Mouse (Mus musculus) neutrophil, adult 5-6 weeks (primary cell): ENCODE measurements around the gene Arf3. TPM values are rescaled to one million over a fixed set of nuclear protein-coding genes. Genes with fewer than 3 reads are reported as not detected.

Experiments used
- ATAC-seq: fragments of 151-379, 151-347 bp; 2 replicates; pipeline ENCODE4 v1.8.0; 2017; ENCODE audit warnings: mild to moderate bottlenecking, moderate TSS enrichment; ENCODE audit not compliant: insufficient number of reproducible peaks, poor library complexity, low FRiP score, severe bottlenecking; ENCODE audit errors: extremely low read depth
- total RNA-seq: library from RNA; stranded (forward); fragments of 200-1000 nt; gene quantifications from 2 replicates; pipeline ENCODE4 v1.2.3, GENCODE M21; 2017

The Arf3 gene
- total RNA-seq, 1 experiment from 2014 or later: 53.5 TPM

DNA sequence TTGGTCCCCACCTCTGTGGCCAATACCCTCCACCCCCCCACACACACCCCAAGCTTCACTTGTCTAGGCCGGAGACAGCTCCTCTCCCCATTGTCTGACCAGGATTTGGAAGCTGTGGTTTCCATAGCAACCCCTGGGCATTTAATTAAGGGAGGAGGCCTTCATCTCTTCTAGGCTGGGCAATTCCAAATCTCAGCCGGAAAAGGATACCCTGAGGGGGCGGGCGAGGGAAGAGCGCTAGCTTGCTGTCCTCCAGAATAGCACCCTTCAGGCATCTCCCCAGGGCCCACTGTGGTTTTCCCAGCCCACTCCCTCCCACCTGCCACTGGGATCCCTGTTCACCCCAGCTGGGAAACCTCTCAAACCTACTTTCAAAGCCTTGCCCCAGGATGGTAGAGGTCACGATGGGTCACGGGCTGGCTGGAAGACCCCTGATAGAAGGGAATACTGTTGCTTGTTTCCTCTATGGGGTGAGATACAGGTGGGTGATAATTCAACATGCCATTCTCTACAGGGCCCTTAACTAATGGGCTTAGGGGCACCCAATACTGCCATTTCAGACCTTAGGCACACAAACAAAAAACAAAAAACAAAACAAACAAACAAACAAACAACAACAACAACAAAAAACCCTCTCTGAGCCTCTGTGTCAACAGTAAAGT lies 71.4 kb downstream of the Arf3 start:
- no peak for ATAC-seq

DNA sequence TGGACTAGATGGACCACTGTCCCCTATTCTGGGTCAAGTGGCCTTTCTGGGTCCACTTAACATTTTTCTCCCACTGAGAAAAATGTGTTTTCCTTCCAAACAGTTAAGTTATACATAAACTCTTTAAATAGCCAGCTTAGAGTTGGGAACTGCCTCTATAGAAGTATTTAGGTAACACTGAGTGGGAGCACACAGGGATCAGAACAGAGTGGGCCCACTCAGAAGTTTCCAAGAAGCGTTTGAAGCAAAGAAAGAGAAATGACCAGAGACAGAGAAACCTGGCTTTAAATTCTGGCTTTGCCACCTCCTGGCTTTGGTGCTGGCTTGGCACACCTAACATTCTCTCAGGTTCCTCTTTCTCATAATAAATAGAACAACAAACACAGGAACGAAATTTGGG lies 73.3 kb downstream of the Arf3 start:
- ATAC-seq: no peak

Other genes with a start within 250 kb of the Arf3 start
- gene Kansl2, start 228.9 kb downstream of the Arf3 start, total RNA-seq: 39.3 and 42.1 TPM in 2 replicates
- gene Ccnt1, start 192.3 kb downstream of the Arf3 start, total RNA-seq: 105 and 123 TPM in 2 replicates
- gene 4930415O20Rik, start 192.2 kb downstream of the Arf3 start, total RNA-seq: 1.6 TPM in 1 of 2 replicates, not detected in the other
- gene Adcy6, start 153.1 kb downstream of the Arf3 start, total RNA-seq: 2.0 and 2.8 TPM in 2 replicates
- gene Cacnb3, start 132.4 kb downstream of the Arf3 start, total RNA-seq: not detected in 2 replicates
- 109 and 114 TPM in 2 replicates for gene Ddx23, start 100.3 kb downstream of the Arf3 start, total RNA-seq
- 13.8 and 16.5 TPM in 2 replicates for gene Rnd1, start 85.8 kb downstream of the Arf3 start, total RNA-seq
- gene Ccdc65, start 55.0 kb downstream of the Arf3 start, total RNA-seq: not detected in 2 replicates
- 5.6 and 10.9 TPM in 2 replicates for gene Fkbp11, start 35.0 kb downstream of the Arf3 start, total RNA-seq
- gene Wnt10b, start 14.9 kb upstream of the Arf3 start, total RNA-seq: 0.58 and 0.74 TPM in 2 replicates
- not detected in 2 replicates for gene Wnt1, start 26.6 kb upstream of the Arf3 start, total RNA-seq
- 0.12 and 0.25 TPM in 2 replicates for gene Ddn, start 46.3 kb upstream of the Arf3 start, total RNA-seq
- 107 and 111 TPM in 2 replicates for gene Prkag1, start 68.3 kb upstream of the Arf3 start, total RNA-seq
- gene Kmt2d, start 108.0 kb upstream of the Arf3 start, total RNA-seq: 95.0 and 109 TPM in 2 replicates
- gene Rhebl1, start 131.3 kb upstream of the Arf3 start, total RNA-seq: 18.3 and 20.0 TPM in 2 replicates
- 0.70 TPM in 1 of 2 replicates, not detected in the other for gene Dhh, start 135.3 kb upstream of the Arf3 start, total RNA-seq
- gene Lmbr1l, start 155.0 kb upstream of the Arf3 start, total RNA-seq: 144 and 182 TPM in 2 replicates
- 88.6 and 108 TPM in 2 replicates for gene Tuba1b, start 171.4 kb upstream of the Arf3 start, total RNA-seq
- 27.1 and 50.0 TPM in 2 replicates for gene Gm49450, start 190.3 kb upstream of the Arf3 start, total RNA-seq
- 92.1 and 114 TPM in 2 replicates for gene Tuba1a, start 190.5 kb upstream of the Arf3 start, total RNA-seq